Mouse (Mus musculus): ENCODE results near the gene Ddx39b. TPM values are rescaled to one million over a fixed set of nuclear protein-coding genes. Genes with fewer than 3 reads are reported as not detected.

Ddx39b gene
- total RNA-seq, 2 experiments from 2014 or later, result 234 to 244 TPM

- peak; percentile 61 to 65 for DNase-seq (ENCODE audit: low spot score in 2 of 2)
Observed at GRCm38 (mm10) chr17:35242015-35242941, 732 bp downstream of the Ddx39b start.

GRCm38 (mm10) chr17:35243086-35243485, 1.5 kb downstream of the Ddx39b start:
- peak in 1 of 2 experiments; percentile 64 for DNase-seq (ENCODE audit: low spot score in 2 of 2)

GRCm38 (mm10) chr17:35244999-35245398, 3.5 kb downstream of the Ddx39b start:
- no peak for DNase-seq (ENCODE audit: low spot score in 2 of 2)

GRCm38 (mm10) chr17:35245731-35246623, 4.4 kb downstream of the Ddx39b start:
- no peak for DNase-seq (ENCODE audit: low spot score in 2 of 2)

GRCm38 (mm10) chr17:35247144-35247543, 5.6 kb downstream of the Ddx39b start:
- no peak for DNase-seq (ENCODE audit: low spot score in 2 of 2)

GRCm38 (mm10) chr17:35248986-35249385, 7.4 kb downstream of the Ddx39b start:
- no peak for DNase-seq (ENCODE audit: low spot score in 2 of 2)

GRCm38 (mm10) chr17:35249451-35250197, 8.1 kb downstream of the Ddx39b start:
- no peak for DNase-seq (ENCODE audit: low spot score in 2 of 2)

GRCm38 (mm10) chr17:35250348-35251120, 9.0 kb downstream of the Ddx39b start:
- no peak for DNase-seq (ENCODE audit: low spot score in 2 of 2)

GRCm38 (mm10) chr17:35251162-35251719, 9.7 kb downstream of the Ddx39b start:
- DNase-seq (ENCODE audit: low spot score in 2 of 2), result no peak

GRCm38 (mm10) chr17:35251981-35252380, 10.4 kb downstream of the Ddx39b start:
- no peak for DNase-seq (ENCODE audit: low spot score in 2 of 2)

- no peak for DNase-seq (ENCODE audit: low spot score in 2 of 2)
Observed at GRCm38 (mm10) chr17:35252619-35253292, 11.2 kb downstream of the Ddx39b start.

GRCm38 (mm10) chr17:35253293-35254093, 11.9 kb downstream of the Ddx39b start:
- no peak for DNase-seq (ENCODE audit: low spot score in 2 of 2)

- DNase-seq (ENCODE audit: low spot score in 2 of 2), result no peak
Observed at GRCm38 (mm10) chr17:35254241-35255098, 12.9 kb downstream of the Ddx39b start.

- no peak for DNase-seq (ENCODE audit: low spot score in 2 of 2)
Observed at GRCm38 (mm10) chr17:35255301-35255700, 13.8 kb downstream of the Ddx39b start.

- no peak for DNase-seq (ENCODE audit: low spot score in 2 of 2)
Observed at GRCm38 (mm10) chr17:35255704-35256103, 14.2 kb downstream of the Ddx39b start.

- DNase-seq (ENCODE audit: low spot score in 2 of 2), result no peak
Observed at GRCm38 (mm10) chr17:35257378-35257777, 15.8 kb downstream of the Ddx39b start.

- DNase-seq (ENCODE audit: low spot score in 2 of 2), result peak; percentile 93 to 95
Observed at GRCm38 (mm10) chr17:35257824-35258491, 16.4 kb downstream of the Ddx39b start.
